Mouse (Mus musculus): ENCODE data around the gene Defb10. TPM values are rescaled to one million over a fixed set of nuclear protein-coding genes. Genes with fewer than 3 reads are reported as not detected.
"Not testable (repeated sequence)": the region's sequence is repeated elsewhere in the genome, so short reads cannot be mapped to it uniquely, and the experiment has no call there.

The Defb10 gene
- polyA plus RNA-seq (2015; fragmentation: Nextera tagmentation; extraction: Ambion mirVana): 1.5 TPM in 1 of 2 replicates, not detected in the other

DNA sequence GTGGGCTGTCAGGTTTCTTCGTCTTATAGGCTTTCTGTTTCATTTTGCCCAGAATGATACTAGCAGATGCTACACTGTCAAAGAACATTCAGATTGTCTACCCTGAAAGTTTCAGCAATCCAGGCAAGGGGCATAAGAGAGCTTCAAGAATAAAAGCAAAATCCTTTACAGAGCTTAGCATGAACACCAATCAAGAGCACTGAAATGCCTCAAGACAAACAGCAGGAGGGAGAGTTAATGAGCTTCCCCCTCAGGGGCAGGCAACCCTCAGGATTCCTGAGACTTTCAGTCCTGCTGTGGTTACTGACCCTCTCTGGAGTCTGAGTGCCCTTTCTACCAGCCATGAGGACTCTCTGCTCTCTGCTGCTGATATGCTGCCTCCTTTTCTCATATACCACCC, at the start of gene Defb10:
TSS of gene Defb10 (plus strand) at position 316 of the 400 bp plus-strand sequence.
- ATAC-seq (ENCODE audit: low FRiP score); H3K9me3 ChIP-seq; H3K27me3 ChIP-seq; H3K4me3 ChIP-seq; H3K36me3 ChIP-seq; H3K4me1 ChIP-seq (replicated peaks); H3K27ac ChIP-seq; H3K4me2 ChIP-seq; H3K9ac ChIP-seq: not testable (repeated sequence)
- WGBS: 57% methylated on average over 1 of the region's 1 CpGs

DNA sequence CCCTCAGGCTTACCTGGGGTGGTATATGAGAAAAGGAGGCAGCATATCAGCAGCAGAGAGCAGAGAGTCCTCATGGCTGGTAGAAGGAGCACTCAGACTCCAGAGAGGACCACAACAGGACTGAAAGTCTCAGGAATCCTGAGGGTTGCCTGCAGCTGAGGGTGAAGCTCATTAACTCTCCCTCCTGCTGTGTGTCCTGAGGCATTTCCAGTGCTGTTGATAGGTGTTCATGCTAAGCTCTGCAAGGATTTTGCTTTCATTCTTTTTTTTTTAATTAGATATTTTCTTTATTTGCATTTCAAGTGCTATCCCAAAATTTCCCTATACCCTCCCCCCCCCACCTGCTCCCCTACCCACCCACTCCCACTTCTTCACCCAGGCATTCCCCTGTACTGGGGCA, 26.6 kb downstream of the Defb10 start, which contains the start of gene Defb9:
TSS of gene Defb9 (minus strand) at position 101 of the 400 bp plus-strand sequence.
- not testable (repeated sequence) for H3K4me2 ChIP-seq; H3K4me3 ChIP-seq; ATAC-seq (ENCODE audit: low FRiP score); H3K9me3 ChIP-seq; H3K9ac ChIP-seq; H3K27me3 ChIP-seq; H3K27ac ChIP-seq; H3K36me3 ChIP-seq; H3K4me1 ChIP-seq (replicated peaks)

DNA sequence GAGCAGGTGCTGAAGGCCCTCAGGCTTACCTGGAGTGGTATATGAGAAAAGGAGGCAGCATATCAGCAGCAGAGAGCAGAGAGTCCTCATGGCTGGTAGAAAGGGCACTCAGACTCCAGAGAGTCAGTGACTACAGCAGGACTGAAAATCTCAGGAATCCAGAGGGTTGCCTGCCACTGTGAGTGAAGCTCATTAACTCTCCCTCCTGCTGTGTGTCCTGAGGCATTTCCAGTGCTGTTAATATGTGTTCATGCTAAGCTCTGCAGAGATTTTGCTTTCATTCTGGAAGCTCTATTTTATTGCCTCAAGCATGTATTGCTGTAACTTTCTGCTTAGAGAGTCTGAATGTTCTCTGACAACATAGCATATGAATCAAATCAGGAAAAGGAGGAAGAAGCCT, 47.6 kb downstream of the Defb10 start, which contains the start of gene Defb11:
TSS of gene Defb11 (minus strand) at position 123 of the 400 bp plus-strand sequence.
- not testable (repeated sequence) for H3K36me3 ChIP-seq; H3K27ac ChIP-seq; H3K9ac ChIP-seq; H3K9me3 ChIP-seq; H3K4me2 ChIP-seq; H3K27me3 ChIP-seq; ATAC-seq (ENCODE audit: low FRiP score); H3K4me1 ChIP-seq (replicated peaks); H3K4me3 ChIP-seq

Other genes with a start within 250 kb of the Defb10 start
- not detected in 2 replicates for gene Defa26, start 240.7 kb upstream of the Defb10 start, polyA plus RNA-seq (2015; fragmentation: Nextera tagmentation; extraction: Ambion mirVana)
- gene Defa17, start 203.1 kb upstream of the Defb10 start, polyA plus RNA-seq (2015; fragmentation: Nextera tagmentation; extraction: Ambion mirVana): not detected in 2 replicates
- gene Defa34, start 193.1 kb upstream of the Defb10 start, polyA plus RNA-seq (2015; fragmentation: Nextera tagmentation; extraction: Ambion mirVana): not detected in 2 replicates
- not detected in 2 replicates for gene AY761184, start 155.3 kb upstream of the Defb10 start, polyA plus RNA-seq (2015; fragmentation: Nextera tagmentation; extraction: Ambion mirVana)
- gene Defa24, start 124.4 kb upstream of the Defb10 start, polyA plus RNA-seq (2015; fragmentation: Nextera tagmentation; extraction: Ambion mirVana): not detected in 2 replicates
- gene Defb50, start 35.4 kb upstream of the Defb10 start, polyA plus RNA-seq (2015; fragmentation: Nextera tagmentation; extraction: Ambion mirVana): not detected in 2 replicates
- not detected in 2 replicates for gene Defb2, start 19.0 kb upstream of the Defb10 start, polyA plus RNA-seq (2015; fragmentation: Nextera tagmentation; extraction: Ambion mirVana)
- 1.1 and 1.9 TPM in 2 replicates for gene Defb9, start 26.5 kb downstream of the Defb10 start, polyA plus RNA-seq (2015; fragmentation: Nextera tagmentation; extraction: Ambion mirVana)
- 19.4 and 28.5 TPM in 2 replicates for gene Defb11, start 47.5 kb downstream of the Defb10 start, polyA plus RNA-seq (2015; fragmentation: Nextera tagmentation; extraction: Ambion mirVana)
- not detected in 2 replicates for gene Defb15, start 73.8 kb downstream of the Defb10 start, polyA plus RNA-seq (2015; fragmentation: Nextera tagmentation; extraction: Ambion mirVana)
- not detected in 2 replicates for gene Defb35, start 79.5 kb downstream of the Defb10 start, polyA plus RNA-seq (2015; fragmentation: Nextera tagmentation; extraction: Ambion mirVana)
- gene Defb13, start 87.9 kb downstream of the Defb10 start, polyA plus RNA-seq (2015; fragmentation: Nextera tagmentation; extraction: Ambion mirVana): not detected in 2 replicates
- gene Fam90a1a, start 99.8 kb downstream of the Defb10 start, polyA plus RNA-seq (2015; fragmentation: Nextera tagmentation; extraction: Ambion mirVana): not detected in 2 replicates
- not detected in 2 replicates for gene Ccdc70, start 110.9 kb downstream of the Defb10 start, polyA plus RNA-seq (2015; fragmentation: Nextera tagmentation; extraction: Ambion mirVana)
- 1.6 and 1.7 TPM in 2 replicates for gene Atp7b, start 201.4 kb downstream of the Defb10 start, polyA plus RNA-seq (2015; fragmentation: Nextera tagmentation; extraction: Ambion mirVana)
- 33.8 and 37.2 TPM in 2 replicates for gene Alg11, start 201.8 kb downstream of the Defb10 start, polyA plus RNA-seq (2015; fragmentation: Nextera tagmentation; extraction: Ambion mirVana)